ENCODE assay signal across 8 mouse cellular contexts in genomic region chr10:88503421-88504314, GRCm38 (mm10). TPM values are rescaled to one million over a fixed set of nuclear protein-coding genes. Genes with fewer than 3 reads are reported as not detected.
A peak's percentile ranks its signal among the peaks of the same experiment; 100 is the strongest.
DNase-seq lines count a peak whose midpoint lies in the region; ATAC-seq and TF ChIP-seq lines count a peak whose summit lies in the region.

Chpt1 (minus strand) TSS chr10:88504073.

- 0 out of 2 replicates have a peak, but pooled peaks cover 9% of the 10 kb centered on the region for H3K4me1 ChIP-seq in heart, embryonic 11.5 days (ENCODE audit: control insufficient read depth, insufficient read depth, low read length)
- peaks cover 42% of the 10 kb centered on the region for H3K4me1 ChIP-seq in kidney, embryonic 16.5 days (ENCODE audit: insufficient read depth, low read length)
- H3K4me1 ChIP-seq in liver, embryonic 11.5 days (replicated peaks; ENCODE audit: control insufficient read depth, insufficient read depth, low read length), result no peaks in the 10 kb centered on the region

- H3K9me3 ChIP-seq in heart, embryonic 11.5 days (replicated peaks; ENCODE audit: control insufficient read depth, low read length), result no peaks in the 10 kb centered on the region
- H3K9me3 ChIP-seq in kidney, embryonic 16.5 days (ENCODE audit: low read length), result no peaks in the 10 kb centered on the region
- H3K9me3 ChIP-seq in liver, embryonic 11.5 days (ENCODE audit: control insufficient read depth, low read length), result no peaks in the 10 kb centered on the region

- DNase-seq in CD4-positive helper T cell, adult 2 months (ENCODE audit: low read depth, low spot score), result peak; percentile 80
- peak; percentile 92 for DNase-seq in brain, embryonic 14.5 days (ENCODE audit: low read depth)
- DNase-seq in liver, embryonic 11.5 days (ENCODE audit: low spot score), result peak; percentile 89
- peak; percentile 82 for DNase-seq in naive thymus-derived CD4-positive, alpha-beta T cell, adult 2 months (ENCODE audit: low read depth)
- DNase-seq in splenic B cell, adult 2 months (ENCODE audit: low read depth, low spot score), result peak; percentile 88

- H3K4me2 ChIP-seq in heart, embryonic 11.5 days, result peak within 1 kb of the TSS; percentile 70
- peak within 1 kb of the TSS; percentile 75 for H3K4me2 ChIP-seq in kidney, embryonic 16.5 days (replicated peaks; ENCODE audit: low read depth, low read length)
- peak within 1 kb of the TSS; percentile 81 for H3K4me2 ChIP-seq in liver, embryonic 11.5 days

- peak; percentile 69 for TF ChIP-seq POLR2A in brain, embryonic 14.5 days (IDR thresholded peaks at IDR 0.05; ENCODE audit: borderline replicate concordance, extremely low read depth, insufficient read depth, insufficient read length, poor library complexity, severe bottlenecking)

- ATAC-seq in erythroblast, adult 5-6 weeks (replicated peaks; ENCODE audit: low FRiP score, poor library complexity, severe bottlenecking), result peak; percentile 85
- ATAC-seq in heart, embryonic 11.5 days (replicated peaks; ENCODE audit: insufficient number of reproducible peaks, low FRiP score, low TSS enrichment), result peak; percentile 97
- peak; percentile 96 for ATAC-seq in kidney, embryonic 16.5 days (ENCODE audit: low FRiP score, low TSS enrichment)
- peak; percentile 98 for ATAC-seq in liver, embryonic 11.5 days (replicated peaks; ENCODE audit: low FRiP score)

- peak within 1 kb of the TSS; percentile 75 for H3K4me3 ChIP-seq in heart, embryonic 11.5 days (ENCODE audit: low read depth, low read length)
- peak within 1 kb of the TSS; percentile 86 for H3K4me3 ChIP-seq in kidney, embryonic 16.5 days (ENCODE audit: low read length)
- H3K4me3 ChIP-seq in liver, embryonic 11.5 days (ENCODE audit: low read depth, low read length), result peak within 1 kb of the TSS; percentile 66

- peak within 1 kb of the TSS; percentile 60 for H3K27ac ChIP-seq in heart, embryonic 11.5 days (ENCODE audit: low read depth, low read length)
- peak within 1 kb of the TSS; percentile 82 for H3K27ac ChIP-seq in kidney, embryonic 16.5 days (ENCODE audit: low read length)
- no peak within 1 kb of the TSS for H3K27ac ChIP-seq in liver, embryonic 11.5 days (ENCODE audit: low read depth, low read length)

- H3K36me3 ChIP-seq in heart, embryonic 11.5 days (ENCODE audit: control insufficient read depth, insufficient read depth, low read length), result no peaks in the 10 kb centered on the region
- no peaks in the 10 kb centered on the region for H3K36me3 ChIP-seq in kidney, embryonic 16.5 days (ENCODE audit: insufficient read depth, low read length)
- H3K36me3 ChIP-seq in liver, embryonic 11.5 days (ENCODE audit: control insufficient read depth, insufficient read depth, low read length), result no peaks in the 10 kb centered on the region
- no peaks in the 10 kb centered on the region for H3K36me3 ChIP-seq in splenic B cell, adult 2 months (ENCODE audit: control insufficient read depth, insufficient read depth, low read length, poor library complexity, severe bottlenecking)

- H3K9ac ChIP-seq in heart, embryonic 11.5 days (ENCODE audit: low read depth, low read length), result peak within 1 kb of the TSS; percentile 82
- peak within 1 kb of the TSS; percentile 89 for H3K9ac ChIP-seq in kidney, embryonic 16.5 days (replicated peaks; ENCODE audit: low read length)
- H3K9ac ChIP-seq in liver, embryonic 11.5 days (ENCODE audit: low read depth, low read length), result peak within 1 kb of the TSS; percentile 79

- H3K27me3 ChIP-seq in heart, embryonic 11.5 days (ENCODE audit: control insufficient read depth, insufficient read depth, low read length), result no peaks in the 10 kb centered on the region
- H3K27me3 ChIP-seq in kidney, embryonic 16.5 days (ENCODE audit: insufficient read depth, low read length), result no peaks in the 10 kb centered on the region
- H3K27me3 ChIP-seq in liver, embryonic 11.5 days (replicated peaks; ENCODE audit: control insufficient read depth, insufficient read depth, low read length), result no peaks in the 10 kb centered on the region
- H3K27me3 ChIP-seq in splenic B cell, adult 2 months (ENCODE audit: control insufficient read depth, insufficient read depth, low read length, poor library complexity, severe bottlenecking), result no peaks in the 10 kb centered on the region

- TF ChIP-seq CTCF in brain, embryonic 14.5 days (IDR thresholded peaks at IDR 0.05; ENCODE audit: borderline replicate concordance, extremely low read depth, insufficient read depth, insufficient read length), result no peak

- WGBS in heart, embryonic 11.5 days (ENCODE audit: insufficient replicate concordance), result under 1% methylated on average over 69 of the region's 80 CpGs
- 0% methylated on average over 61 of the region's 80 CpGs for WGBS in kidney, embryonic 16.5 days
- under 1% methylated on average over 56 of the region's 80 CpGs for WGBS in liver, embryonic 11.5 days

RNA-seq across cellular contexts. Expression of gene Chpt1, which starts in this region (rescaled TPM):
- 5.1 and 6.0 TPM in 2 replicates for polyA plus RNA-seq in brain, embryonic 14.5 days (2012; rRNA removed)
- total RNA-seq in erythroblast, adult 5-6 weeks (2015; ENCODE audit: low replicate concordance), result 0.77 and 4.4 TPM in 2 replicates
- 2.0 and 3.3 TPM in 2 replicates for total RNA-seq in erythroblast, adult 5-6 weeks (2017; ENCODE audit: low replicate concordance)
- polyA plus RNA-seq in heart, embryonic 11.5 days (2014; fragmentation: Nextera tagmentation; extraction: Ambion mirVana), result 29.9 and 34.3 TPM in 2 replicates
- polyA plus RNA-seq in kidney, embryonic 16.5 days (2015; fragmentation: Nextera tagmentation; extraction: Ambion mirVana), result 26.3 and 32.8 TPM in 2 replicates
- polyA plus RNA-seq in liver, embryonic 11.5 days (2014; fragmentation: Nextera tagmentation; extraction: Ambion mirVana), result 11.5 and 12.0 TPM in 2 replicates
